Mouse (Mus musculus) megakaryocyte, embryonic 14.5 days (primary cell): ENCODE measurements around the gene Rsu1. TPM values are rescaled to one million over a fixed set of nuclear protein-coding genes. Genes with fewer than 3 reads are reported as not detected.

Experiments
- H3K27me3 ChIP-seq: replicated peaks from 2 replicates; pipeline ENCODE3; 2012; ENCODE audit warnings: inconsistent platforms
- H3K36me3 ChIP-seq: replicated peaks from 2 replicates; pipeline ENCODE3; 2012; ENCODE audit warnings: low read length, inconsistent platforms, mixed read lengths
- H3K4me1 ChIP-seq: 2 replicates; pipeline ENCODE4 v1.6.1; 2012; ENCODE audit warnings: inconsistent platforms
- H3K4me3 ChIP-seq: replicated peaks from 2 replicates; pipeline ENCODE3; 2012; ENCODE audit warnings: moderate library complexity, mild to moderate bottlenecking, inconsistent platforms
- H3K9me3 ChIP-seq: 2 replicates; pipeline ENCODE4 v1.6.1; 2012; ENCODE audit warnings: inconsistent platforms
- FLI1 ChIP-seq: IDR thresholded peaks from 2 replicates; pipeline ENCODE4 v1.6.1; 2012; ENCODE audit warnings: low read length, inconsistent platforms, mixed read lengths
- GATA1 ChIP-seq: IDR thresholded peaks from 3 replicates; pipeline ENCODE4 v1.6.1; 2012; ENCODE audit warnings: mixed read lengths, low read length, inconsistent platforms, borderline replicate concordance
- polyA plus RNA-seq: library from polyadenylated mRNA; stranded (reverse); fragments of >175 nt; gene quantifications from 2 replicates; pipeline ENCODE4 v1.2.3, GENCODE M21; 2012; ENCODE audit warnings: low replicate concordance; ENCODE audit not compliant: insufficient read depth

The Rsu1 gene
- polyA plus RNA-seq, 1 experiment = 131 TPM

DNA sequence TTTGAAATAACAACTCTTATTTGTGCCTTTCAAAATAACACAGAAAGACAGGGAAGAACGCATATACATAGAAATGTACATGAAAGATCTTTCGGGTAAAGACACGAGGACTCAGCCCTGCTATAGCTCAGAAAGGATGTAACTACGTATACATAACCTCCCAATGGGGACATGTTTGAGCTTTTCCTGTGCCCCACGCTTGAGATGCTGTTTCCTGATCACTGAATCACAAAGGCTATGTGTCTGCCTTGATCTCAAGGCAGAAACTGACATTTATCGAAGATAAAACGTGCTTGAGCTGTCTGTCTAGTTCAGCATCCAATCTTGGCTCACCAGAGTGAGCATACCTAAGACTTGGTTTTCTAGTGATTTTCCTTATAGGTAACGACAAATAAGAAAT lies 138.8 kb downstream of the Rsu1 start:
- Histone ChIP-seq H3K9me3 (no peaks in the 10 kb centered on the region), H3K27me3 (no peaks in the 10 kb centered on the region), H3K4me1 (peaks cover 21% of the 10 kb centered on the region), H3K4me3 (no peak overlapping the region), H3K36me3 (peaks cover 84% of the 10 kb centered on the region)
- no peak for TF ChIP-seq FLI1
- no peak for TF ChIP-seq GATA1

DNA sequence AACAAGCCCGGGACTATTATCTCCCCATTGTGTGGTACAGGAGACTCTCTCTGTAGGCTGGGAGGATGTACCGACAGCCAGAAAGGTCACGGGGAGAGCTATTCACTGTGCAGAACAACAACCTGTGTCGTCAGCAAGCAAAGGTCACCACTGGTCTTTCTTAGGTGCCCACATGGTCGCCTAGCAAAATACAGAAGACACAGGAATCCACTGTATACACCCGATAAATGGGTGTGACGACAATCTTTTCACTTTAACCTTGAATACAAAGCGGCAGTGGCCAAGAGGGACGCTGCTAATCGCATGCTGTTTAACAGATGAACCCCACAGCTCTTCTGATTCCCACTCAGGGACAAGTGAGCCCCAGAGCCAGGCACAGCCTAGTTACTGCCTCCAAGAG lies 141.4 kb downstream of the Rsu1 start:
- no peaks in the 10 kb centered on the region for H3K27me3 ChIP-seq
- H3K36me3 ChIP-seq = peaks cover 91% of the 10 kb centered on the region
- peaks cover 26% of the 10 kb centered on the region for H3K4me1 ChIP-seq
- no peaks in the 10 kb centered on the region for H3K9me3 ChIP-seq
- no peak for TF ChIP-seq GATA1
- no peak overlapping the region for H3K4me3 ChIP-seq

DNA sequence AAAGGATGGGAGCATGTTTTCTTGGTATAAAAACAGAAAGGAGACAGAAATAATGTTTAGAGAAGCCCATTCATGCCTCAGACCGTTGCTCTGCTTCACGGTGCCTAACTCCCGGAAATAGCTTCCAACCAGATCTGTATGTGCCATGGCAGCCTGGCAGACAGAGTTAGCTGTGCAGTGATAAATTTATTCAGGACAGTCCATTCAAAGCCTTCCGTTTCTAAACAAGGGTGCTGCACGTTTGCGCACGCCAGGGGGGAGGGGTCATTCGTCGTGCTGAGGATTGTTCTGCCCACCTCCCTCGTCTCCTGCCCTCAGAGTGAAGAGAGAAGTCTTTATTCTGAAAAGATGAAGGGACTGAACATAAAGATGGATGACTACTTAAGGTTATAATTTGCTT lies 141.9 kb downstream of the Rsu1 start:
- no peaks in the 10 kb centered on the region for H3K27me3 ChIP-seq
- peaks cover 91% of the 10 kb centered on the region for H3K36me3 ChIP-seq
- no peaks in the 10 kb centered on the region for H3K9me3 ChIP-seq
- H3K4me3 ChIP-seq = no peak overlapping the region
- H3K4me1 ChIP-seq = peaks cover 30% of the 10 kb centered on the region
- no peak for TF ChIP-seq GATA1
- no peak for TF ChIP-seq FLI1

DNA sequence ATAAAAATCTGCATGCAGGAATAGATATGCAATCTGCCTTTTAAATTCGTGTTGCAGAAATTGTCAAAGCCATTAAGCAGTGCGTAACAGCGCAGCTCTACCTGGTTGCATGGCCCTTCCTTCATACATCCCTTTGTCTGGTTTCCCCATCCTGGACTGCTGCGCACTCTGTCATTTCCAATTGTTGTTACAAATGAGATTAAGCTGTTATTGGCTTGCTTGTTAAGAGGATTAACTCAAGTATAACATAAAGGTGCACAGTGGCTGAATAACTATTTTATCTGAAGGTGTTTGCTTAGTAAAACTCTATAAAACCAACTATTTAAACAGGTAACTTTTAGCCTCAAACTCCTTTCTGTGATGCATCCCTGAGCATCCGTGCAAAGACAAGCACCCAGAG lies 150.8 kb downstream of the Rsu1 start:
- no peak overlapping the region for H3K4me3 ChIP-seq
- H3K9me3 ChIP-seq = no peaks in the 10 kb centered on the region
- no peaks in the 10 kb centered on the region for H3K27me3 ChIP-seq
- peaks cover 78% of the 10 kb centered on the region for H3K36me3 ChIP-seq
- TF ChIP-seq FLI1 = no peak
- TF ChIP-seq GATA1 = no peak
- H3K4me1 ChIP-seq = peaks cover 33% of the 10 kb centered on the region

DNA sequence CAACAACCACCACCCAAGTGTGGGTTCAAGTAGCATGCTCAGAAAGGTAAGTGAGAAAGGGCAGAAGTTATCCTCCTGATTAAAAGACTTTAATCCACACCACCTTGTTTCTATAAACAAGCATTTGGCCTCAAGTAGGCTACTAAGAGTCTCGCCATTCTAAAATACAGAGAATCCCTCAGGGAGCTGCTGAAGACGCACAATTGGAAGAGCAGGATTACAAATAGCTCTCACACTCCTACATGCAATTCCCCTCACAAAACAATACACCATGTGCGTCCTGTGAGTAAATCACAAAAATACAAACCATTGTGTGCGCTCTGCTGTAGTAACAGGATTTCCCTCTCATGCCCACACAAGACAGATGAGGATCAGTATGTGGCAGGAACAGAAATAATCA lies 153.3 kb downstream of the Rsu1 start:
- Histone ChIP-seq H3K4me1 (peaks cover 34% of the 10 kb centered on the region), H3K4me3 (no peak overlapping the region), H3K27me3 (no peaks in the 10 kb centered on the region), H3K9me3 (no peaks in the 10 kb centered on the region), H3K36me3 (peaks cover 75% of the 10 kb centered on the region)
- no peak for TF ChIP-seq GATA1

DNA sequence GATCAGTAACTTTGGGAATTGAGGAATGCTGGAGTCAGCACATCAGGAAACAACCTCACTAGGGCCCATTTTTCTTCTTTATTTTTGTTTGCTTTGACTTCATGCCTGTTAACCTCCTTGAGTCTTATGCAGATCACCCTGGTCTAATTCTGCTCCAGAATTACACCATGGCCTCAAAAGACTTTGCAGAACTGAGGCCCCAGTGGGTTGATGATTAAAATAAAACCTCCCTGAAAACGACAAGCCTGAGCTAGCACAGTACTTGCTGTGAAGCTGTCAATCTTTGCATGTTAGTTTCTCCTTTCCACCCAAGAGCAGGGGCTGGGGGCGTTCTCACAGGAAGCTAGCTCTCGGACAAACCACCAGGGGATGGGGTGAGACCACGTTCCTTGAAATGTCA lies 164.7 kb downstream of the Rsu1 start:
- peaks cover 45% of the 10 kb centered on the region for H3K4me1 ChIP-seq

DNA sequence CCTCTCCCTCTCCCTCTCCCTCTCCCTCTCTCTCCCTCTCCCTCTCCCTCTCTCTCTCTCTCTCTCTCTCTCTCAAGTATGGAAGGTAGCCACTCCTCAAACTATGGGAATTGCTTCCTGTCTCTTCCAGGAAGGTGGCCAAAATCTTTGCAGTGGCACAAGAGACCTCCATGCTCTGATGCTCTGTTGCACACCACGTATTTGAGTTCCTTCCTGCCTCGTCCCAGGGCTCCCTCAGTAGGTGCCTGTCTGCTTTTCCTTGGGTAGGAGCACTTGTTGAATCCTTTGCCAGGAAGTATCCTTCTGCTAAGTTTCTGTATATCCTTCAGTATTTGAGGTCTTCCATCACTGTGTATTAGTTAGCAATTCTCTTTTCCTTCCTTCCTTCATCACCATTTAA lies 166.8 kb downstream of the Rsu1 start:
- no peaks in the 10 kb centered on the region for H3K9me3 ChIP-seq
- peaks cover 86% of the 10 kb centered on the region for H3K36me3 ChIP-seq
- no peak for TF ChIP-seq GATA1
- no peak for TF ChIP-seq FLI1
- H3K4me3 ChIP-seq = no peak overlapping the region
- H3K27me3 ChIP-seq = no peaks in the 10 kb centered on the region
- peaks cover 45% of the 10 kb centered on the region for H3K4me1 ChIP-seq

More for the DNA sequence above, 164.7 kb downstream of the Rsu1 start:
- TF ChIP-seq FLI1 = no peak
- no peak for TF ChIP-seq GATA1
- peaks cover 80% of the 10 kb centered on the region for H3K36me3 ChIP-seq
- no peaks in the 10 kb centered on the region for H3K27me3 ChIP-seq
- H3K9me3 ChIP-seq = no peaks in the 10 kb centered on the region
- H3K4me3 ChIP-seq = no peak overlapping the region

DNA sequence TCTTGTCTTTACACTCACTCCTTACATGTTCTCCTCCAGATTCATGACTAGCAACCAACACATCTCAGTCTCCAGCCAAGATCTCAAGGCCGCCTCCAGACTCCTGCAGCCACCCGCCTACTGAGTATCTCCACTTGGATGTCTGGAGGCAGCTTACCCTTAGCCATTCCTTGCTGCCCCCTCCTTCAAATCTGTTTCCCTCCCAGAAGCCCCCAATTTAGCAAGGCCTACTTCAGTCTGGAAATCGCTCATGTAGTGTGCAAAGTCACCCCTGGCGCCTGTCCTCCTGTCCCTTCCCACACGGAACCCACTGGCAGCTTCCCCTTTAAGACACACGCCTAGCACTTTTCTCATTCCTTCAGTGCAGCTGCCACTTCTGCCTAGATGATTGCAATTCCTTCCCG lies 167.4 kb downstream of the Rsu1 start:
- H3K9me3 ChIP-seq = no peaks in the 10 kb centered on the region
- peaks cover 45% of the 10 kb centered on the region for H3K4me1 ChIP-seq
- no peaks in the 10 kb centered on the region for H3K27me3 ChIP-seq
- H3K4me3 ChIP-seq = no peak overlapping the region
- TF ChIP-seq FLI1 (no peak), GATA1 (no peak)
- H3K36me3 ChIP-seq = peaks cover 89% of the 10 kb centered on the region

DNA sequence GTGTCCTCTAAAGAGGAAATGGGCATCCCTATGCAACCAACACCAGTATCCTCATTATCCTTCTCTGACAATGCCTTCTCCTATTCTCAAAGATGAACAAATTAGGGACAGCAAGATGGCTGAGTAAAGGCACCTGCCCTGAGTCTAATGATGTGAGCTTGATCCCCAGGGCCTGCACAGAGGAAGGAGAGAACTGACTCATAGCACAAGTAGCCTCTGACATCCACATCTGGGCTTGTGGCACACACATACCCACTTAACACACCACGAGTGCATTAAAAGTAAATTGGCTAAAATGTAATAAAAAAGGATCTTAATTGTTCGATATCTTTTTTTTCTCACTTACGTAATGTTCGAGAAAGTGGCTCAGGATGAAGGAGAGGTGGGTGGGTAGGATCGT lies 177.2 kb downstream of the Rsu1 start:
- H3K4me3 ChIP-seq = no peak overlapping the region
- H3K9me3 ChIP-seq = no peaks in the 10 kb centered on the region
- H3K4me1 ChIP-seq = peaks cover 25% of the 10 kb centered on the region
- no peaks in the 10 kb centered on the region for H3K27me3 ChIP-seq
- H3K36me3 ChIP-seq = peaks cover 98% of the 10 kb centered on the region
- TF ChIP-seq GATA1 (no peak), FLI1 (no peak)

DNA sequence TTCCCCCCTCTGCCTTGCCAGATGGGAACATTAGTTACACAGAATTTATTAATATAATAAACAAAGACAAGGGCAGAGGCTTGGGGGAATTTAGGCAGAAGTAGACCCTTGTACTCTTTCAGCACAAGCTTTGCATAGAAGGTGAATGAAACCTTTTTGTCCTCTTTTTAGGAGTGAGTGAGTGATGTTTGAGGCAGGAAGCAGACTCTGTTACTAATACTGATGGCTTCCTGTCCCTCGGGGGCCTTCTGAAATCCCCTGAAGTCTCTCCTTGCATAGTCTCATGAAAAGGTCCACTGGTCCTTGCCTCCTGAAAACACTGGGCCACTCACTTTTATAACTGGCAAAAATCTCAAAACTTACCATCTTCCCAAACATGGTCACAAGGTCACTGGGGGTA lies 177.6 kb downstream of the Rsu1 start:
- Histone ChIP-seq H3K27me3 (no peaks in the 10 kb centered on the region), H3K4me1 (peaks cover 25% of the 10 kb centered on the region), H3K9me3 (no peaks in the 10 kb centered on the region), H3K36me3 (peaks cover 98% of the 10 kb centered on the region), H3K4me3 (no peak overlapping the region)
- no peak for TF ChIP-seq FLI1
- no peak for TF ChIP-seq GATA1

DNA sequence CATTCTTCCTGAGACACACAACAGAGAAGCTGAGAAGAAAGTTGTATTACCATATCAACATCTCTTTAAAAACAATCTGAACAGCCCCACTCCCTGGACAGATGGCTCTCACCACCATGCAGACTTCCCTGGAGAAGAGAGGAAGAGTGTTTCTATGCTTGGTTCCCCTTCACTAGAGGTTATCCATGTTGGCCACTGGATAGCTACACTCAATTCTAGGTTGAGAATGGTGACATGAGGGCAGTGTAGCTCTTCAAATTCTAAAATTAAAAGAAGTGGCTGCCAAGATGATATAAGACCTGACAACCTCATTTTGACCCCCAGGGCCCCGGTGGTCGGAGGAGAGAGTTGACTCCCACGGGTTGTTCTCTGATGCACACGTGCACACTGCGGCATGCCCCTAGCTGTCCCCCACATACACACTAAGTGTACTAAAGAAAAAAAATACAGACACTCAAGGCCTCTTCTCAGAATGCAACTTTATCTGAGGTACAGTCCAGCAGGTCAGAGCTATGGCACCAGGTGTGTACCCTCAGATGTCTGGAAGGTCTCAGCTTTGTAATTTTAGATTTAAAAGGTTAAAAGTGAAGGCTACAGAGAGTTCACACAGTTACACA lies 179.7 kb downstream of the Rsu1 start:
- no peak for TF ChIP-seq FLI1
- no peak for TF ChIP-seq GATA1
- H3K27me3 ChIP-seq = no peaks in the 10 kb centered on the region
- peaks cover 98% of the 10 kb centered on the region for H3K36me3 ChIP-seq
- H3K4me1 ChIP-seq = peaks cover 37% of the 10 kb centered on the region
- H3K9me3 ChIP-seq = no peaks in the 10 kb centered on the region
- no peak overlapping the region for H3K4me3 ChIP-seq
